In the genomic region with DNA sequence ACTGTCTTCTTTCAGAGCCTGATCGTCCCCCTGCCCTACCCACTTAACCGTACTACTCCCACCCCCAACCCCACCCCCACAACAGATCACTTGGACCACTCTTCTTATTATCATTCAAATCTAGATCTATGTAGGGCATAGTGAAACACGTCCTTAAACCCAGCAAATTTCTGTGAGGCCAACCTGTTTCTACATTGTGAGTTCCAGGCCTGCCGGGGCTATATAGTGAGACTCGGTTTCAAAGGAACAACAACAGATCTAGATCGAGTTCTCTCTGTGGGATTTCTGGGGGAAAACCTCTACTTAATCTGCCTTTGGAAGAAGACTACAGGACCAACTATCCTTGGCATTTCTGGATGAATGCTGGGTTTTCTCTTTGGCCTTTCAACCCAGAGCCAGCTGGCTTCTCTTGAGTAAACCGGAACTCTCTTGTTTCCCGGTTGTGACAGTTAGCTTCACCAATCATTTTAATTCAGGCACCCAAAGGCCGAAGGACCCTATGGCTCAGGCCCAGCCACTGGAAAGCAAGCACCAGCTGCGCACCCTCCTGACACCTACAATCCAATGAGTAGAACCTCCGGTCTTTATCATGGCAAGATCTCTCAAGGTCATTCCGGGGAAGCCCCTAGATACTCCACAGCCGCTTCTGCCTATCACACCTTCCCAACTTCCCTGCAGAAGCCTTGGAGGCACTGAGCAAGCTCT, we compare ENCODE assay signal across 8 mouse cellular contexts. TPM values are rescaled to one million over a fixed set of nuclear protein-coding genes. Genes with fewer than 3 reads are reported as not detected.
A peak's percentile ranks its signal among the peaks of the same experiment; 100 is the strongest.
DNase-seq lines count a peak whose midpoint lies in the region; ATAC-seq and TF ChIP-seq lines count a peak whose summit lies in the region.

No protein-coding gene starts in this region.

- H3K27me3 ChIP-seq in kidney, postnatal 0 days (ENCODE audit: insufficient read depth, low read length) = no peaks in the 10 kb centered on the region
- no peaks in the 10 kb centered on the region for H3K27me3 ChIP-seq in kidney, adult 2 months (replicated peaks; ENCODE audit: control insufficient read depth, insufficient read depth, low read length)
- H3K27me3 ChIP-seq in heart, embryonic 16.5 days (ENCODE audit: control insufficient read depth, insufficient read depth, low read length) = no peaks in the 10 kb centered on the region
- no peaks in the 10 kb centered on the region for H3K27me3 ChIP-seq in lung, postnatal 0 days (replicated peaks; ENCODE audit: insufficient read depth, low read length)

- H3K9ac ChIP-seq in kidney, postnatal 0 days (ENCODE audit: low read depth, low read length) = no peak overlapping the region
- peak overlapping the region; percentile 89; the same call in 1 of the 2 replicates for H3K9ac ChIP-seq in heart, embryonic 16.5 days (ENCODE audit: low read length)
- peak overlapping the region; percentile 76; the same call in 1 of the 2 replicates for H3K9ac ChIP-seq in lung, postnatal 0 days (replicated peaks; ENCODE audit: low read depth)

- H3K4me1 ChIP-seq in kidney, postnatal 0 days (replicated peaks; ENCODE audit: insufficient read depth, low read length) = no peaks in the 10 kb centered on the region
- H3K4me1 ChIP-seq in kidney, adult 2 months (ENCODE audit: control insufficient read depth, insufficient read depth, low read length) = 0 out of 2 replicates have a peak, but pooled peaks cover 2% of the 10 kb centered on the region
- peaks cover 28% of the 10 kb centered on the region for H3K4me1 ChIP-seq in heart, embryonic 16.5 days (ENCODE audit: control insufficient read depth, insufficient read depth, low read length)
- peaks cover 32% of the 10 kb centered on the region; the same call in 1 of the 2 replicates for H3K4me1 ChIP-seq in lung, postnatal 0 days (ENCODE audit: insufficient read depth, low read depth, low read length)

- no peaks in the 10 kb centered on the region for H3K9me3 ChIP-seq in kidney, postnatal 0 days (replicated peaks; ENCODE audit: low read length)
- no peaks in the 10 kb centered on the region for H3K9me3 ChIP-seq in heart, embryonic 16.5 days (replicated peaks; ENCODE audit: control insufficient read depth, low read length)
- no peaks in the 10 kb centered on the region for H3K9me3 ChIP-seq in lung, postnatal 0 days (ENCODE audit: low read length)

- peak overlapping the region; percentile 78 for H3K4me2 ChIP-seq in kidney, postnatal 0 days (ENCODE audit: low read length)
- peak overlapping the region; percentile 81 for H3K4me2 ChIP-seq in heart, embryonic 16.5 days (ENCODE audit: low read depth, low read length)
- H3K4me2 ChIP-seq in lung, postnatal 0 days (replicated peaks; ENCODE audit: low read depth, low read length) = peak overlapping the region; percentile 70

- H3K4me3 ChIP-seq in kidney, postnatal 0 days (replicated peaks; ENCODE audit: low read depth, low read length) = no peak overlapping the region
- no peak overlapping the region for H3K4me3 ChIP-seq in kidney, adult 2 months (ENCODE audit: insufficient read depth, low read depth, low read length)
- H3K4me3 ChIP-seq in heart, embryonic 16.5 days (ENCODE audit: low read length) = peak overlapping the region; percentile 80
- peak overlapping the region; percentile 70 for H3K4me3 ChIP-seq in lung, postnatal 0 days (ENCODE audit: low read depth, low read length)

- ATAC-seq in kidney, postnatal 0 days (replicated peaks; ENCODE audit: low FRiP score, low read depth) = no peak
- no peak for ATAC-seq in heart, embryonic 16.5 days (replicated peaks; ENCODE audit: extremely low read depth, insufficient read depth, low FRiP score)
- 0 out of 2 replicates have a peak, but pooled peaks have one; percentile 3 for ATAC-seq in lung, postnatal 0 days

- no peak for TF ChIP-seq POLR2A in kidney, adult 2 months (IDR thresholded peaks at IDR 0.05; ENCODE audit: low read depth, low read length)

- no peak for TF ChIP-seq EP300 in lung, postnatal 0 days (IDR thresholded peaks at IDR 0.05)

- no peaks in the 10 kb centered on the region for H3K36me3 ChIP-seq in kidney, postnatal 0 days (ENCODE audit: insufficient read depth, low read length)
- no peaks in the 10 kb centered on the region for H3K36me3 ChIP-seq in kidney, adult 2 months (ENCODE audit: control insufficient read depth, insufficient read depth, low read length)
- no peaks in the 10 kb centered on the region for H3K36me3 ChIP-seq in heart, embryonic 16.5 days (ENCODE audit: control insufficient read depth, insufficient read depth)
- no peaks in the 10 kb centered on the region for H3K36me3 ChIP-seq in lung, postnatal 0 days (ENCODE audit: insufficient read depth, low read length)

- DNase-seq in adrenal gland, postnatal 36 days = peak; percentile 3 to 18
- DNase-seq in adrenal gland, adult 18-20 months (ENCODE audit: low spot score in 2 of 2) = no peak
- DNase-seq in kidney, postnatal 0 days (ENCODE audit: low spot score) = no peak
- DNase-seq in kidney, adult 2 months = no peak
- peak; percentile 53 for DNase-seq in lung, postnatal 0 days (ENCODE audit: low spot score)
- no peak for DNase-seq in layer of hippocampus, adult 11-12 months (ENCODE audit: low spot score)
- DNase-seq in gastrocnemius, postnatal 4 days (ENCODE audit: low spot score in 2 of 2) = no peak

- no peak for TF ChIP-seq CTCF in kidney, postnatal 0 days (IDR thresholded peaks at IDR 0.05; ENCODE audit: low read depth)
- TF ChIP-seq CTCF in kidney, adult 2 months (conservative IDR thresholded peaks at IDR 0.05; ENCODE audit: insufficient read depth, insufficient read length, low read depth, low read length) = no peak
- no peak for TF ChIP-seq CTCF in lung, postnatal 0 days (IDR thresholded peaks at IDR 0.05)

- no peak overlapping the region for H3K27ac ChIP-seq in kidney, postnatal 0 days
- H3K27ac ChIP-seq in kidney, adult 2 months (ENCODE audit: insufficient read depth, low read depth, low read length) = no peak overlapping the region
- no peak overlapping the region for H3K27ac ChIP-seq in heart, embryonic 16.5 days (ENCODE audit: low read length)
- peak overlapping the region; percentile 92 for H3K27ac ChIP-seq in lung, postnatal 0 days (ENCODE audit: low read length)

- 86% methylated on average over 13 of the region's 13 CpGs for WGBS in kidney, postnatal 0 days
- 80% methylated on average over 13 of the region's 13 CpGs for WGBS in kidney, adult 2 months
- 80% methylated on average over 13 of the region's 13 CpGs for WGBS in heart, embryonic 16.5 days
- 72% methylated on average over 13 of the region's 13 CpGs for WGBS in lung, postnatal 0 days

RNA-seq across cellular contexts. Expression of a gene that starts 0.8 kb away (rescaled TPM):
- 10 to 100 TPM; 10.7 to 20.6 TPM for total RNA-seq in adrenal gland, postnatal 36 days (2021)
- 10 to 100 TPM; 17.6 to 24.4 TPM for total RNA-seq in adrenal gland, adult 18-20 months (2021)
- polyA plus RNA-seq in kidney, postnatal 0 days (2015; fragmentation: Nextera tagmentation; extraction: Ambion mirVana) = 35.2 and 35.6 TPM in 2 replicates
- 8.4 and 9.5 TPM in 2 replicates for polyA plus RNA-seq in kidney, adult 2 months (2012; rRNA removed)
- 19.0 and 21.9 TPM in 2 replicates for polyA plus RNA-seq in heart, embryonic 16.5 days (2015; fragmentation: Nextera tagmentation; extraction: Ambion mirVana)
- 111 and 115 TPM in 2 replicates for polyA plus RNA-seq in lung, postnatal 0 days (2015; fragmentation: Nextera tagmentation; extraction: Ambion mirVana)
- 10 to 100 TPM; 13.5 to 16.9 TPM for total RNA-seq in gastrocnemius, postnatal 4 days (2021)

Comparison
In these comparisons a context has a peak if more than half of its experiments do, and no peak if none do; other contexts are left out.
1. DNase-seq: peak in adrenal gland, postnatal 36 days (2 of 2) and lung, postnatal 0 days (single experiment); none in adrenal gland, adult 18-20 months (0 of 2), kidney, postnatal 0 days (single experiment), kidney, adult 2 months (single experiment), layer of hippocampus, adult 11-12 months (single experiment) and gastrocnemius, postnatal 4 days (0 of 2).
2. H3K4me3 ChIP-seq: peak in heart, embryonic 16.5 days (single experiment) and lung, postnatal 0 days (single experiment); none in kidney, postnatal 0 days (single experiment) and kidney, adult 2 months (single experiment).
3. Peak in every context shown above with its lines, with median percentiles within 50 percentile points of each other: H3K4me2 ChIP-seq.